Mouse (Mus musculus) hindbrain, embryonic 15.5 days (tissue): ENCODE measurements around the gene Nudt3. TPM values are rescaled to one million over a fixed set of nuclear protein-coding genes. Genes with fewer than 3 reads are reported as not detected.

Experiments
- ATAC-seq: fragments of 200-750 bp; cut with Nextera tagmentation; 2 replicates; pipeline ENCODE4 v1.8.0; 2017; ENCODE audit warnings: low read depth, moderate number of reproducible peaks, moderate TSS enrichment; ENCODE audit not compliant: low FRiP score
- H3K27ac ChIP-seq: fragments of 300-500 bp; sonication (generic); replicated peaks from 2 replicates; pipeline ENCODE4 v1.5.1; 2015; ENCODE audit warnings: mild to moderate bottlenecking, inconsistent platforms
- H3K27me3 ChIP-seq: fragments of 300-500 bp; sonication (generic); 2 replicates; pipeline ENCODE4 v1.6.1; 2015; ENCODE audit warnings: control low read depth, inconsistent platforms
- H3K36me3 ChIP-seq: fragments of 300-500 bp; sonication (generic); 2 replicates; pipeline ENCODE4 v1.6.1; 2015; ENCODE audit warnings: control low read depth, inconsistent platforms
- H3K4me1 ChIP-seq: fragments of 300-500 bp; sonication (generic); replicated peaks from 2 replicates; pipeline ENCODE4 v1.6.1; 2015; ENCODE audit warnings: control low read depth, inconsistent platforms
- H3K4me2 ChIP-seq: fragments of 300-500 bp; sonication (generic); 2 replicates; pipeline ENCODE4 v1.6.1; 2015; ENCODE audit warnings: moderate library complexity, mild to moderate bottlenecking, inconsistent platforms
- H3K4me3 ChIP-seq: fragments of 300-500 bp; sonication (generic); 2 replicates; pipeline ENCODE4 v1.5.1; 2015; ENCODE audit warnings: mild to moderate bottlenecking, inconsistent platforms
- H3K9ac ChIP-seq: fragments of 300-500 bp; sonication (generic); 2 replicates; pipeline ENCODE4 v1.6.1; 2015; ENCODE audit warnings: inconsistent platforms
- H3K9me3 ChIP-seq: fragments of 300-500 bp; sonication (generic); 2 replicates; pipeline ENCODE4 v1.6.1; 2016; ENCODE audit warnings: control low read depth, inconsistent platforms
- WGBS: fragments of 180-500 bp; shearing (Covaris S2); methylation state at CpG from one replicate; pipeline ENCODE4 v1.1.7; 2015; 5-methylcytosine and 5-hydroxymethylcytosine counted together
- polyA plus RNA-seq: library from polyadenylated mRNA; unstranded; fragments of >200 nt; fragmentation: Nextera tagmentation; extraction: Ambion mirVana; gene quantifications from 2 replicates; pipeline ENCODE4 v1.2.1, GENCODE M21; 2015

Gene Nudt3
- polyA plus RNA-seq, 1 experiment from 2014 or later, result 265 TPM

- H3K4me3 ChIP-seq, result no peak overlapping the region
- no peaks in the 10 kb centered on the region for H3K9me3 ChIP-seq
- H3K27me3 ChIP-seq, result no peaks in the 10 kb centered on the region
- H3K36me3 ChIP-seq, result peaks cover 20% of the 10 kb centered on the region
- H3K4me2 ChIP-seq, result no peak overlapping the region
- peaks cover 7% of the 10 kb centered on the region; the same call in 1 of the 2 replicates for H3K4me1 ChIP-seq
- no peak overlapping the region for H3K9ac ChIP-seq
- ATAC-seq, result no peak
- WGBS, result 85% methylated on average over 10 of the region's 10 CpGs
- no peak overlapping the region for H3K27ac ChIP-seq
Measured at GRCm38 (mm10) chr17:27573772-27574320, 49.4 kb downstream of the Nudt3 start.

DNA sequence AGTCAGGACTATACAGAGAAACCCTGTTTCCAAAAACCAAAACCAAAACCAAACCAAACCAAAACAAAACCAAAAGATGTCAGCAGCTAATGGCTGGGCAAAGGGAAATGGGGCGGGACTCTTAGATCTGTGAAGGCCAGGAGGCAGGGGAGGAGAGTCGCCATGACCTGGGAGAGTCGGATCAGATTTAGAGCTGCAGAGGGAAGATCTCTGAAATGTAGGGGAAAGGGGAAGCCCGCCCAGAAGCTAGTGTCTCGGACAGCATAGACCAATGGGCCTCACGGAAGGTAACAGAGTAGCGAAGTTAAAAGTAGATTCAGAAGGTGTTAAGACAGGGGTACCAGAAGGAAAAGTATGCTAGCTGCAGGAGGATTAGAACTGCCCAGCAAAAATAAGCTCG is 52.0 kb downstream of the Nudt3 start:
- H3K27ac ChIP-seq, result no peak overlapping the region
- no peak for ATAC-seq

GRCm38 (mm10) chr17:27568228-27568627 is 55.1 kb downstream of the Nudt3 start:
- Histone ChIP-seq H3K4me3 (no peak overlapping the region), H3K9ac (no peak overlapping the region), H3K27ac (no peak overlapping the region), H3K36me3 (no peaks in the 10 kb centered on the region), H3K4me1 (peaks cover 27% of the 10 kb centered on the region), H3K9me3 (no peaks in the 10 kb centered on the region), H3K27me3 (no peaks in the 10 kb centered on the region), H3K4me2 (no peak overlapping the region)
- WGBS, result 82% methylated on average over 5 of the region's 5 CpGs
- no peak for ATAC-seq

More for the DNA sequence above, 52.0 kb downstream of the Nudt3 start:
- 81% methylated on average over 8 of the region's 8 CpGs for WGBS
- peaks cover 7% of the 10 kb centered on the region; the same call in 1 of the 2 replicates for H3K36me3 ChIP-seq
- H3K4me3 ChIP-seq, result no peak overlapping the region
- no peaks in the 10 kb centered on the region for H3K9me3 ChIP-seq
- peaks cover 13% of the 10 kb centered on the region for H3K4me1 ChIP-seq
- H3K4me2 ChIP-seq, result no peak overlapping the region
- no peaks in the 10 kb centered on the region for H3K27me3 ChIP-seq
- no peak overlapping the region for H3K9ac ChIP-seq

GRCm38 (mm10) chr17:27565942-27566267 is 57.4 kb downstream of the Nudt3 start:
- ATAC-seq, result no peak
- peak overlapping the region; percentile 53 for H3K9ac ChIP-seq
- no peaks in the 10 kb centered on the region for H3K27me3 ChIP-seq
- H3K4me1 ChIP-seq, result peaks cover 27% of the 10 kb centered on the region
- 0% methylated on average over 13 of the region's 13 CpGs for WGBS
- H3K4me3 ChIP-seq, result peak overlapping the region; percentile 59
- no peaks in the 10 kb centered on the region for H3K36me3 ChIP-seq
- no peaks in the 10 kb centered on the region for H3K9me3 ChIP-seq
- H3K4me2 ChIP-seq, result peak overlapping the region; percentile 71
- peak overlapping the region; percentile 72 for H3K27ac ChIP-seq

GRCm38 (mm10) chr17:27565163-27565941 is 57.9 kb downstream of the Nudt3 start, which contains the start of gene AI413582:
Gene AI413582 (minus strand): TSS chr17:27565756.
- ATAC-seq, result peak; percentile 94
- Histone ChIP-seq H3K9me3 (no peaks in the 10 kb centered on the region), H3K27ac (peak within 1 kb of the TSS; percentile 72), H3K27me3 (no peaks in the 10 kb centered on the region), H3K36me3 (no peaks in the 10 kb centered on the region), H3K4me2 (peak within 1 kb of the TSS; percentile 71), H3K4me1 (peaks cover 27% of the 10 kb centered on the region), H3K9ac (peak within 1 kb of the TSS; percentile 60), H3K4me3 (peak within 1 kb of the TSS; percentile 59)
- WGBS, result 0% methylated on average over 57 of the region's 58 CpGs

GRCm38 (mm10) chr17:27564391-27565162 is 58.7 kb downstream of the Nudt3 start:
- H3K9me3 ChIP-seq, result no peaks in the 10 kb centered on the region
- no peaks in the 10 kb centered on the region for H3K27me3 ChIP-seq
- ATAC-seq, result no peak; the same call in 1 of the 2 replicates
- H3K4me2 ChIP-seq, result peak overlapping the region; percentile 71
- H3K9ac ChIP-seq, result peak overlapping the region; percentile 60
- H3K27ac ChIP-seq, result peak overlapping the region; percentile 70
- no peaks in the 10 kb centered on the region for H3K36me3 ChIP-seq
- H3K4me3 ChIP-seq, result peak overlapping the region; percentile 59
- 14% methylated on average over 19 of the region's 20 CpGs for WGBS
- peaks cover 27% of the 10 kb centered on the region for H3K4me1 ChIP-seq

- Histone ChIP-seq H3K4me2 (peak overlapping the region; percentile 71), H3K9ac (peak overlapping the region; percentile 60; the same call in 1 of the 2 replicates), H3K9me3 (no peaks in the 10 kb centered on the region), H3K4me3 (no peak overlapping the region), H3K27ac (no peak overlapping the region), H3K36me3 (no peaks in the 10 kb centered on the region), H3K4me1 (peaks cover 33% of the 10 kb centered on the region), H3K27me3 (no peaks in the 10 kb centered on the region)
- ATAC-seq, result no peak
- 59% methylated on average over 7 of the region's 7 CpGs for WGBS
Measured at GRCm38 (mm10) chr17:27563771-27564244, 59.5 kb downstream of the Nudt3 start.

DNA sequence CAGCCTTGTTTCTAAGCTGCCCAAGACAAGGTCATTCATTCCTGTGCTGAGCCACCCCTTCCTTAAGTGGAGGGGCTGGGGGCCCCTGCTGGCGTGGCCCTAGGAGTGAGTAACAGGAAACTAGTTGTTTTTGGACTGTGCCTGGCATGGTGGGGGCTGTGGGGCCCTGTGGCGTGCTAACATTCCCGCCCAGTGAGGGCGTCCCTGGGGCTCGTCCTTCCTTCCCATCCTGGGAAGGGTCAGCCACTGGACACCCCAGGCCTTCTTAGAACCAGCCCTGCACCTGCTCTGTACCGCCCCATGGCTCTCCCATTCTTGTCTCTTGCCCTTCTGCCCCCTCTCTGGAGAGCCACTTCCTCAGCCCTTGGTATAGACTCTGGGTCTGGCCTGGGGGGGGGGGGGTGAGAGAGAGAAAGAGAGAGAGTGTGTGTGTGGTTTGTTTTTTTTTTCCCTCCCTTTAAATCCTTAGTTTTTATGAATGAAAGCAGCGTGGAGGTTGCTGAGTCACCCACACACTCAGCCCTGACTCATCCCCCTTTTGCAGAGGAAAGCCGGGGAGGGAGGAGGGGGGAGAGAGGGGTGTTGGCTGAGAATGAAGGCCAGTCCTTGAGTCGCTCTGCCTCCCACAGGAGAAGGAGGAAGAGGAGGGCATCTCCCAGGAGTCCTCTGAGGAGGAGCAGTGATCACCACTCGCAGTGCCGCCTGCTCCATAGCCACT is 61.3 kb downstream of the Nudt3 start:
- Histone ChIP-seq H3K9me3 (no peaks in the 10 kb centered on the region), H3K4me1 (peaks cover 48% of the 10 kb centered on the region), H3K36me3 (no peaks in the 10 kb centered on the region), H3K27ac (no peak overlapping the region), H3K9ac (no peak overlapping the region), H3K27me3 (no peaks in the 10 kb centered on the region), H3K4me2 (no peak overlapping the region), H3K4me3 (no peak overlapping the region)
- WGBS, result 53% methylated on average over 7 of the region's 11 CpGs
- ATAC-seq, result no peak

DNA sequence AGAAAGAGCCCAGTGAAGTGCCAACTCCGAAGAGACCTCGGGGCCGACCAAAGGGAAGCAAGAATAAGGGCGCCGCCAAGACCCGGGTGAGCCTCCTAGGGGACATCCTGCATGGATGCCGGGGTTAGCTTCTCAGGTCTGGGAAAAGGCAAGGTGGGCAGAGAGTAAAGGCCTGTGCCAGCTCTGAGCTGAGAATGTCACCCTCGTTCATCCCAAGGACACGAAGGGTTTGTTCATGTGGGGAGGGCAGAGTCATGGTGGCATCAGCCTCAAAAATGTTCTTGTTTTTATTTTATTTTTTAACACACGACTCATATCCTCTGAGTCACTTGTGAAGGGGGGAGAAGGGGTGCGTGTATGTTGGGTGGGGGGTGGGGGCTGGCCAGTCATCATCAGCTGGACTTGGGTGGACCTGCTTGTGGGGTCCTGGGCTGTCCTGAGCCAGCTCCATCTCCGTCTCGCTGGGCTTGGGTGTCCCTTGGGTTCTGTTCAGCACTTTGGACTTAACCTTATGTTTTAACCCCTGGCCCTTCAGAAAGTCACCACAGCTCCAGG is 62.3 kb downstream of the Nudt3 start:
- H3K4me2 ChIP-seq, result no peak overlapping the region
- no peak for ATAC-seq
- H3K27me3 ChIP-seq, result no peaks in the 10 kb centered on the region
- WGBS, result 86% methylated on average over 13 of the region's 13 CpGs
- H3K9ac ChIP-seq, result no peak overlapping the region
- H3K4me3 ChIP-seq, result no peak overlapping the region
- peaks cover 42% of the 10 kb centered on the region for H3K4me1 ChIP-seq
- no peaks in the 10 kb centered on the region for H3K9me3 ChIP-seq
- H3K27ac ChIP-seq, result no peak overlapping the region
- H3K36me3 ChIP-seq, result no peaks in the 10 kb centered on the region

- H3K36me3 ChIP-seq, result no peaks in the 10 kb centered on the region
- no peak overlapping the region for H3K27ac ChIP-seq
- no peak for ATAC-seq
- no peak overlapping the region for H3K4me3 ChIP-seq
- no peak overlapping the region for H3K9ac ChIP-seq
- peaks cover 9% of the 10 kb centered on the region; the same call in 1 of the 2 replicates for H3K27me3 ChIP-seq
- H3K4me2 ChIP-seq, result no peak overlapping the region
- H3K4me1 ChIP-seq, result peaks cover 46% of the 10 kb centered on the region
- H3K9me3 ChIP-seq, result no peaks in the 10 kb centered on the region
- 73% methylated on average over 12 of the region's 12 CpGs for WGBS
Measured at GRCm38 (mm10) chr17:27559596-27559995, 63.7 kb downstream of the Nudt3 start.

- Histone ChIP-seq H3K4me1 (peaks cover 38% of the 10 kb centered on the region), H3K9me3 (no peaks in the 10 kb centered on the region), H3K4me2 (peak overlapping the region; percentile 88), H3K9ac (no peak overlapping the region), H3K36me3 (no peaks in the 10 kb centered on the region), H3K27ac (no peak overlapping the region), H3K4me3 (0 out of 2 replicates have a peak overlapping the region, but pooled peaks have one; percentile 55), H3K27me3 (peaks cover 9% of the 10 kb centered on the region; the same call in 1 of the 2 replicates)
- no peak for ATAC-seq
- WGBS, result 16% methylated on average over 5 of the region's 5 CpGs
Measured at GRCm38 (mm10) chr17:27558845-27559244, 64.5 kb downstream of the Nudt3 start.
